Mouse (Mus musculus): ENCODE measurements around the gene Mcrip2.

DNA sequence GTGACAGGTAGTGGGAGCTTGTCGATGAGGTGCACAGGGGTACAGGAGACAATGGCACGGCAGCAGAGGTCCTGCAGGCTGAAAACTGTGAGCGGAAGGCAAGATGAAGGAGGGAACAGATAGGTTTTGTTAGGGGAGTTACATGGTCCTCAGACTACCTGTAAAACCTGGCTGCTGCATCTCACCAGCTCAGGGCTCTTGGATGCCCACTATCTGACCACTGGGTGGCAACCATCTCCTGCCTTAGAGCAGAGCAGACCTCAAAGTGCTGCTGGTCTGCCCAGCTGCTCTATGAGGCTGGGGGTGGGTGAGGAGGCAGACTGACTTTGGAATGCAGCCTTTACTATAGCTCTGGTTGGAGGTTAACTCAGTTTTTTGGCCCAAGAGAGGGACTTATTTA, 15.3 kb upstream of the Mcrip2 start:
- TF ChIP-seq POLR2A (IDR thresholded peaks at IDR 0.05; ENCODE audit: extremely low read depth, insufficient read depth, low read length) (no peak), CTCF (IDR thresholded peaks at IDR 0.05; ENCODE audit: extremely low read depth, insufficient read depth, low read length) (no peak)

Measured in cortical plate, adult 2 months (tissue).